Mouse (Mus musculus) spleen, postnatal 4 days (tissue): ENCODE results near the gene Epop.

Experiments used
- DNase-seq, 2 experiments: peaks; one replicate each; pipeline ENCODE4 v3.0.0; 2022; ENCODE audit warnings: low spot score in 2 of 2

Gene Epop

DNA sequence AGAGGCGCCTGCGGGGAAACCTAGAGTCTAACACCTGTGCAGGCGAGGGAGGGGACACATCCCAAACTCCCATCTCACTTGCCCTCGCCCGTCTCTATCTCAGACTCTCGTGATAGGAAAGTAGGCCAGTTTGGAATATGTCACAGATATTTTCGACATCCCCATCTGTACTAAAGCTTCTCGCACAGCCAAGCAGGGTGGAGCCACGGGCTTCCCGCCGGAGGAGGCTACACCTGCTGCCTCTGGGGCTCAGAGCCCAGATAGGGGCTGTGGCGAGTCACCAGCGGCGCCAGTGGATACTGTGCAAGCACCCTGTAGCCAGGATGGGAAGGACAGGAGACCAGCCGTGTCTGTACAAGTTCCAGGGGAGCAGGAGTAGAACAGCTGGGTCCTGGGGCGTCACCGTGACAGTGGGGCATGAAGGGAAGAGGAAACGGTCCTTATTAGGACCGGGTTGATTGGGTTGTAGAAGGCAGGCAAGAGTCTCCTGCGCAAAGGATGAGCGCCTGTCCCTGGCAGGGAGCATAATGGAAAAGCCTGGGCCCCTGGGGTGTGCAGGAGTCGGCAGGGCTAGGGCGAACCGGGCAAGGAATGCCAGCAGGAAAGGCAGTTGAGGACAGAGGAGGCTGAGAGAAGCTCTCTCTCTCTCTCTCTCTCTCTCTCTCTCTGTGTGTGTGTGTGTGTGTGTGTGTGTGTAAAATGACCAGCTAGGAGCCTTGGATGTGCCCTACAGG lies 39.1 kb downstream of the Epop start:
- no peak for DNase-seq

DNA sequence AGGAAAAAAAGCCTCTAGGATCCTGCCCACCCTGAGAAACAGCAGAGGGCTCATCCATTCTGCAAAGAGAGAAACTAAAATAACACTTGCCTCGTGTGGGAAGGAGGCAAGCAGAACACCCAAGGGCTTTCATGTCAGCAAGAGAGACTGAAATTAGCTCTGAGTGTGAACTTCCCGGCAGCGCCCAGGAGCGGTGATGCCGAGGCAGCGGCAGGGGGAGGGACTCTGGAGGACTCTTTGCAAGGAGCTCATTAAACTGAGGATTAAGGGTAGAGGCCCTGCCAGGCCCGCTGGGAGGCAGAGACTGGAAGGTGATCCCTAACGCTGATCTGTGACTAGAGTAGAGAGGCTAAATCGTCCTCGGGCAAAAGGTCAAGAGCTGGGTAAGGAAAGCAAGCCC lies 40.3 kb downstream of the Epop start:
- DNase-seq = no peak

GRCm38 (mm10) chr11:97585932-97586331 lies 43.6 kb downstream of the Epop start:
- DNase-seq = no peak

DNA sequence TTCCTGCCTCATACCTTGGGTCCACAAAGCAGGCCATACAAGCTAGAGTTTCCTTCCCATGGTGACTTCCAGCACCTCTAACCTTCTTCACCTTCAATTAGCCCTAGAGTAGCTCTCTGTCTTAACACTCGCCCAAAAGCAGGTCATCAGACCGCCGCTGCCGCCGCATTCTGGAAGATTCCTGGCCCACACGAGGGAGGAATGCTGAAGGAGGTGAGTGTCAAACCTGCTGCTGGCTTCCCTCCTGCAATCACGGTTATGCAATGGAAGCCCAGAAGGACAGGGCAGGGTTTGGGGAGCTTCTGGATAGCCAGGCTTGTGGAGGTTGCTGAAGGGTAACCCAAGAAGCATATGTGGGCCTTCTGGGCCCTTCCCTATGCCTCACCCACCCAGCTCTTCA lies 45.0 kb downstream of the Epop start:
- no peak for DNase-seq

DNA sequence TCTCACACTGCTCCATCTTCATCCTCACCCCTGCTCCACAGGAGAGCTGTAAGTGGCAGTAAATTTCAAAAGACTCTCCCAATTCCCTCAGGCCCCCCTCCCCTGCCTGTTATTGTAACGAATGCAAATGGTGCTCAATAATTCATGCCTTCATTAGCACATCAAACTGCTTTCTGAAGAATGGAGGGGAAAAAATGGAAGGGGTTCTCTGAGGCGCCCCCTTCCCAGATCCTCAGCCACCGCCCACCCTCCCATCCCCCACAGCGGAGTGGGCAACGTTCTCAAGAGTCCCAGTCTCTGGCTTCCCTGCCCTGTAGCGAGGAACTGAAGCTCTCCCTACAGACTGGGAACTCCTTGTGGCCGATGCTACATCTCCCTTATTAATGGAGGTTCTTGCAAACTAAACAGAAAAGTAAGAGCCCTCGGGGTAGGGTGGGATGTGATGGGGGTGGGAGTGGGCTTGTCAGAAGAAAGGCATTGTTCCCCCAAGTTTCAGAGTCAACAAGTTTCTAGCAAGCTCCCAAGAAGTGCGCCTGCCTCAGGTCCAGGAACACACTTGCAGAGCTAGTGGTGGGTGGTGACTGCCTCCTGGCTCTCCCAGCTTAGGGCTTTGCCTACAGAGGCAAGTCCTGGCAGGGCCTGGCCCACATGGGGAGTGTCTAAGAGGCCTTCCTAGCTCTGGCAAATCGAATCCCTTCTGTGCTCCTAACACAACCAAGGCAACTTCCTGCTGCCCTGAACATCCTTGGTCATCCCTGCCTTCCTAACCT lies 50.2 kb downstream of the Epop start:
- DNase-seq = no peak

DNA sequence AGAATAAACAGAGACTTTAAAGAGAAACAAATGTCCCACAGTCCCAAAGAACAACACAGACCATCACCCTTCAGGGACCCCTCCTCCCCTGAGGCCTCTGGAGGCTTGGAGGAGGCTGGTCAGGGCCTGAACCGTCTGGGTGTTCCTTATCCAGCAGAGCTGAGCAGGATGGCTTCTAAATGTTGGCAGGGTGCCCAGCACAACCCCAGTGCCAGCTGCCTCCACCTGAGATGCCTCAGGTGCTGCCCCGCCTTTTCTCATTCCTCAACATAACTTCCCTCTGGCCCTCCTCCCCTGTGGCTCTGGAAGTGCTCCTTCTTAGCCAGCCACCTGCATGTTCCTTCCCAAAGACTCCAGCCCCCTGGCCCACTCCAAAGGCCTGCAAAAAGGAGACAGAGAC lies 51.2 kb downstream of the Epop start:
- no peak for DNase-seq
